ENCODE assay signal across 10 mouse cellular contexts in the genomic region with DNA sequence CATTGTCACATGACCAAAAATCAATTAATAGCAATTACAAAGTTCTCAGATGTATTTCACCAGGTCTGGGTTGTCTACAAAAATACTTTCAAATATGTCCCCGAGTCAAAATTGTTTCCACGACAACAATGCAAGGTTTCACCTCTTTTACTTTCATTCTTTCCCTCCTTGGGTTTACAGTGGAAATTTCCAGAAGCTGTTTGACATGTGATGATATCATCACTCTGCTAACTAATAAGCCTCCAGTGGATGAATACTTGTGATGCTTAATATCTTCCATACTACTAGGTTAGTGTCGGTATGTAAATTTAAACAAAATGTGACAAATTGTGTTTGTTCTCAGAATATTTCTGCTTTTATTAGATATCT. TPM values are rescaled to one million over a fixed set of nuclear protein-coding genes. Genes with fewer than 3 reads are reported as not detected.
A peak's percentile ranks its signal among the peaks of the same experiment; 100 is the strongest.
DNase-seq lines count a peak whose midpoint lies in the region; ATAC-seq lines count a peak whose summit lies in the region.
"Had no signal": no experiment of that assay in that cellular context is flagged by ENCODE, and none has a peak within 500 bp of the region (broad histone marks: within the 10 kb centered on the region; RNA-seq: fewer than 3 reads in every experiment).

No protein-coding gene starts in this region.

- H3K27ac ChIP-seq in heart, embryonic 14.5 days (replicated peaks in 1 of 2; ENCODE audit: control insufficient read depth in 1 of 2, insufficient read depth in 1 of 2, low read depth in 2 of 2, low read length in 2 of 2): no peak overlapping the region
- H3K27ac ChIP-seq in hindbrain, embryonic 12.5 days: no peak overlapping the region
- H3K27ac ChIP-seq in midbrain, embryonic 11.5 days (ENCODE audit: low read depth, low read length): no peak overlapping the region

- H3K9ac ChIP-seq in heart, embryonic 14.5 days (ENCODE audit: low read length): peak overlapping the region; percentile 65
- no peak overlapping the region for H3K9ac ChIP-seq in hindbrain, embryonic 12.5 days
- H3K9ac ChIP-seq in midbrain, embryonic 11.5 days (ENCODE audit: low read length): no peak overlapping the region

- DNase-seq in heart, adult 18-20 months: no peak
- DNase-seq in midbrain, embryonic 11.5 days (ENCODE audit: low spot score, missing footprints): no peak
- DNase-seq in right cerebral cortex, postnatal 36 days (ENCODE audit: low spot score in 2 of 2): no peak
- DNase-seq in embryo, embryonic 11 days: no peak
- DNase-seq in cerebellum, adult 9-11 months: no peak

- H3K4me3 ChIP-seq in heart, embryonic 14.5 days (ENCODE audit: control insufficient read depth in 1 of 2, insufficient read depth in 1 of 2, low read depth in 1 of 2, low read length in 2 of 2): peak overlapping the region; percentile 56 to 83
- peak overlapping the region; percentile 51 for H3K4me3 ChIP-seq in hindbrain, embryonic 12.5 days
- H3K4me3 ChIP-seq in midbrain, embryonic 11.5 days (ENCODE audit: low read depth, low read length): peak overlapping the region; percentile 50

- ATAC-seq in heart, embryonic 14.5 days (ENCODE audit: insufficient number of reproducible peaks, insufficient read depth, low FRiP score, low read depth): no peak
- peak; percentile 65 for ATAC-seq in CD4-positive, CD25-positive, alpha-beta regulatory T cell, adult 4 months
- no peak for ATAC-seq in hindbrain, embryonic 12.5 days (ENCODE audit: low FRiP score)
- ATAC-seq in midbrain, embryonic 11.5 days (ENCODE audit: low FRiP score): no peak

- WGBS in heart, embryonic 14.5 days: 71% methylated on average over 3 of the region's 3 CpGs
- WGBS in hindbrain, embryonic 12.5 days: 82% methylated on average over 3 of the region's 3 CpGs
- WGBS in midbrain, embryonic 11.5 days: 79% methylated on average over 3 of the region's 3 CpGs

- H3K4me2 ChIP-seq in heart, embryonic 14.5 days (ENCODE audit: low read length): peak overlapping the region; percentile 97
- H3K4me2 ChIP-seq in hindbrain, embryonic 12.5 days (replicated peaks): peak overlapping the region; percentile 99
- peak overlapping the region; percentile 98 for H3K4me2 ChIP-seq in midbrain, embryonic 11.5 days

- H3K4me1 ChIP-seq in heart, embryonic 14.5 days (ENCODE audit: control insufficient read depth in 2 of 2, insufficient read depth in 2 of 2, low read length in 2 of 2): peaks cover 2 to 7% of the 10 kb centered on the region in 2 experiments; a peak in 1 of 4 replicates
- peaks cover 10% of the 10 kb centered on the region for H3K4me1 ChIP-seq in hindbrain, embryonic 12.5 days
- no peaks in the 10 kb centered on the region for H3K4me1 ChIP-seq in midbrain, embryonic 11.5 days (ENCODE audit: control insufficient read depth, insufficient read depth, low read length)

- H3K9me3 ChIP-seq in heart, embryonic 14.5 days (ENCODE audit: control insufficient read depth, low read length): no peaks in the 10 kb centered on the region
- H3K9me3 ChIP-seq in hindbrain, embryonic 12.5 days (replicated peaks): no peaks in the 10 kb centered on the region
- no peaks in the 10 kb centered on the region for H3K9me3 ChIP-seq in midbrain, embryonic 11.5 days (ENCODE audit: control insufficient read depth, low read length)
- H3K9me3 ChIP-seq: G1E had no signal

- H3K27me3 ChIP-seq in heart, embryonic 14.5 days (ENCODE audit: control insufficient read depth, insufficient read depth, low read length): peaks cover 3% of the 10 kb centered on the region; the same call in 1 of the 2 replicates
- peaks cover 26% of the 10 kb centered on the region for H3K27me3 ChIP-seq in hindbrain, embryonic 12.5 days
- peaks cover 8% of the 10 kb centered on the region for H3K27me3 ChIP-seq in midbrain, embryonic 11.5 days (ENCODE audit: control insufficient read depth, insufficient read depth, low read length)

- H3K36me3 ChIP-seq in heart, embryonic 14.5 days (ENCODE audit: control insufficient read depth, insufficient read depth, low read length): no peaks in the 10 kb centered on the region
- no peaks in the 10 kb centered on the region for H3K36me3 ChIP-seq in hindbrain, embryonic 12.5 days
- no peaks in the 10 kb centered on the region for H3K36me3 ChIP-seq in midbrain, embryonic 11.5 days (ENCODE audit: control insufficient read depth, insufficient read depth, low read length)
- H3K36me3 ChIP-seq: G1E had no signal

RNA-seq across cellular contexts. Expression of a gene that starts 0.3 kb away (rescaled TPM):
- polyA plus RNA-seq in heart, embryonic 14.5 days (2014; fragmentation: Nextera tagmentation; extraction: Ambion mirVana): 1.1 and 1.3 TPM in 2 replicates
- under 1 TPM; 0.69 to 0.72 TPM for total RNA-seq in heart, adult 18-20 months (2021)
- polyA plus RNA-seq in CD4-positive, CD25-positive, alpha-beta regulatory T cell, adult 4 months (2017; shearing (Covaris generic)): 1 to 10 TPM; 1.2 to 2.0 TPM
- polyA plus RNA-seq in hindbrain, embryonic 12.5 days (2016; fragmentation: Nextera tagmentation; extraction: Ambion mirVana): 1.6 TPM in 2 replicates
- 0.22 and 0.37 TPM in 2 replicates for polyA plus RNA-seq in midbrain, embryonic 11.5 days (2014; fragmentation: Nextera tagmentation; extraction: Ambion mirVana)
- polyA plus RNA-seq: erythroblast, embryonic 14.5 days; G1E had no signal

RNA-seq across cellular contexts. Expression of a gene that starts 17.6 kb away (rescaled TPM):
- 7.3 and 10.4 TPM in 2 replicates for polyA plus RNA-seq in heart, embryonic 14.5 days (2014; fragmentation: Nextera tagmentation; extraction: Ambion mirVana)
- total RNA-seq in heart, adult 18-20 months (2021): 1 to 10 TPM; 3.1 to 4.4 TPM
- polyA plus RNA-seq in CD4-positive, CD25-positive, alpha-beta regulatory T cell, adult 4 months (2017; shearing (Covaris generic)): 1 to 10 TPM; 3.4 to 4.5 TPM
- polyA plus RNA-seq in hindbrain, embryonic 12.5 days (2016; fragmentation: Nextera tagmentation; extraction: Ambion mirVana): 7.9 and 9.9 TPM in 2 replicates
- polyA plus RNA-seq in midbrain, embryonic 11.5 days (2014; fragmentation: Nextera tagmentation; extraction: Ambion mirVana): 6.2 and 10.3 TPM in 2 replicates
- polyA plus RNA-seq: erythroblast, embryonic 14.5 days had no signal

RNA-seq across cellular contexts. Expression of a gene that starts 33.4 kb away (rescaled TPM):
- 11.1 and 11.9 TPM in 2 replicates for polyA plus RNA-seq in heart, embryonic 14.5 days (2014; fragmentation: Nextera tagmentation; extraction: Ambion mirVana)
- total RNA-seq in heart, adult 18-20 months (2021): 10 to 100 TPM; 26.5 to 28.1 TPM
- 1 to 10 TPM; 1.6 to 2.1 TPM for polyA plus RNA-seq in CD4-positive, CD25-positive, alpha-beta regulatory T cell, adult 4 months (2017; shearing (Covaris generic))
- 11.0 and 11.1 TPM in 2 replicates for polyA plus RNA-seq in hindbrain, embryonic 12.5 days (2016; fragmentation: Nextera tagmentation; extraction: Ambion mirVana)
- 15.2 and 18.1 TPM in 2 replicates for polyA plus RNA-seq in midbrain, embryonic 11.5 days (2014; fragmentation: Nextera tagmentation; extraction: Ambion mirVana)
